Mouse (Mus musculus) frontal cortex, postnatal 25 days (tissue): Measurements from ENCODE around the gene Gm13420.
"Not testable (repeated sequence)": the region's sequence is repeated elsewhere in the genome, so short reads cannot be mapped to it uniquely, and the experiment has no call there.

Experiments used
- DNase-seq, 2 experiments: peaks; one replicate each; pipeline ENCODE4 v3.0.0; 2022; ENCODE audit warnings: low spot score in 2 of 2

Gene Gm13420

GRCm38 (mm10) chr2:29751497-29751896, at the start of gene Gm13420:
Gene Gm13420 (minus strand): TSS chr2:29751685.
- DNase-seq, result no peak

DNA sequence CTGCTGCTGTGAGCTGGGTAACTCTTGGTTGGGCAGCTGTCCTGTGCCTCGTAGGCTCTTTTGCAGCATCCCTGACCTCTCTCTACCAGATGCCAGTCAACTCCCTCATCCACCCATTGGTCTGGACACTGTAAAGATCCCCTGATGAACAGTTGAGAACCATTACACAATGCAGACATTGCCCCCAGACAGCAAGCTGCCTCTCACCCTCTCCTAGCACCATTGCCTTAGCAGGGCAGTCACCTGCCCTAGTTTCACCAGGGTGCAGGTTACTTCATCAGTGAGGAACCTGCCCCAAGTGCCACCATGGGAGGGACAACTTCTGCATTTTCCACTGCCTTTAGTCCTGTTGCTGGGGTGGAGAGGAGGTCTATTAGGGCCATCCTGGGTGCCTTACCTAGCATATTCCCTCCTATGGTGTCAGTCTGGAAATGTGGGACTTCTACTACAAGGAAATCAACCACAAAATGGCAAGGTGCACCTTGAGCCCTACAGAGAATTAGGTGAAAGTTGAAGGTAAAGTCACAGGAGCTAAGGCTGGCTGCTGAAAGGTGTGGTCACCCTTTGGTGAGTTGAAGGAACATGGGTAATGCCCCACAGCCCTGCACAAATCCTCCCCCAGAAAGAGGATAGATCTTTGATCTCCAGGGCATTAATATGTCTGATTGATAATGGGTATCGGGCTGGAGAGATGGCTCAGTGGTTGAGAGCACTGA, 41.4 kb upstream of the Gm13420 start:
- no peak for DNase-seq

DNA sequence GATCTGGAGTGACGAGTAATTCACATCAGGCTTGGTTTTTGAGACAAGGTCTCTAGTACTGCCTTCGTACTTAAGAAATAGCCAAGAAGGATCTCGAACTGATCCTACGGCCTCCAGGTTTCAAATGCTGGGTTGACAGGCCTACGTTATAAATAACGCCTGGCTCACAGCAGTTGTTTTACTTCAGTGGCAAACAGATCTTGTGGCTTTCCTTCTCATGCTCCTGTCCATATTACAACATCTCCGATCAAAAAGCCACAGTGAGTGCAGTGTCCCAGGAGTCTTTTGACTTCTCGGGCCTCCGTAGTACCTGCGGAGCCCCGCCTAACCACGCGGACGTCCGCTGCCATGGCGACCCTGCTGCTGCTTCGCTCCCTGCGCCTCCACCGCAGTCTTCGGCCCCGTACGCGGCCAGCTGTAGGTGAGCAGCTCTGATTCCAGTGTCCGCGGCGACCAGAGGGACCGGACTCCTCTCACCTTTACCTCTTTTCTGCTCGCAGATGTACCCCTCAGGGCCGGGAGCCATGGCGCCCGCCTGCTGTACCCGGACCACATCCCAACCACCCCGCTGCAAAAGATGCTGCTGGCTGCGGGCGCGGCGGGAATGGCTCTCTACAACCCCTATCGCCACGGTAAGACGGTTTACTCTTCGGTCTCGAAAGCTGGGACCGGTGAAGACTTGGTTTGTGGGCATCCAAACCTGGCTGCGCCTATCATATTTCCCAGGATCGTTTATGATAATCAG, 36.6 kb upstream of the Gm13420 start, which contains the start of gene Trub2:
Gene Trub2 (minus strand): TSS at position 566 of the 745 bp plus-strand sequence.
- peak; percentile 60 to 71 for DNase-seq

GRCm38 (mm10) chr2:29787104-29787917, 35.8 kb upstream of the Gm13420 start, which contains the start of gene Coq4:
Gene Coq4 (plus strand): TSS chr2:29787493.
- peak; percentile 85 to 88 for DNase-seq

GRCm38 (mm10) chr2:29784290-29784689, 32.8 kb upstream of the Gm13420 start:
- DNase-seq, result no peak

GRCm38 (mm10) chr2:29781256-29781655, 29.8 kb upstream of the Gm13420 start:
- DNase-seq, result not testable (repeated sequence)

DNA sequence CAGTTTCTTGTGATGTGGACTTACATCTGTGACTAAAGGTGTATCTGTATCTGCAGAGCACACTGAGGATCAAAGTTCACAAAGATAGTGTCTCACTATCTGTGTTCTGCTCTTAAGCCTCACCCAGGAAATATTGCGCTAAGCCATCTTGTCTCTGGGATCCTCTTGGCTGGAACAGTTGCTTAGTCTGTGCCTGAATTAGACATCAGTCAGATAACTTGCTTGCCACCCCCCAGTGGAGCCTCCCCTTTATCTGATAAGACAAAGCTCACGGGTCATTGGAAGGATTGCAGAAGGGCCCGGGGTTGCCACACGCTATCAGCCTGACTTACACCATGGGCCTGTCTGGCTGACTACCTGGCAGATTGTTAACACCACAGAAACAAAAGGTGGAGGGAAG, 21.8 kb upstream of the Gm13420 start:
- DNase-seq, result no peak

- DNase-seq, result no peak
Observed at GRCm38 (mm10) chr2:29771611-29772461, 20.4 kb upstream of the Gm13420 start.

DNA sequence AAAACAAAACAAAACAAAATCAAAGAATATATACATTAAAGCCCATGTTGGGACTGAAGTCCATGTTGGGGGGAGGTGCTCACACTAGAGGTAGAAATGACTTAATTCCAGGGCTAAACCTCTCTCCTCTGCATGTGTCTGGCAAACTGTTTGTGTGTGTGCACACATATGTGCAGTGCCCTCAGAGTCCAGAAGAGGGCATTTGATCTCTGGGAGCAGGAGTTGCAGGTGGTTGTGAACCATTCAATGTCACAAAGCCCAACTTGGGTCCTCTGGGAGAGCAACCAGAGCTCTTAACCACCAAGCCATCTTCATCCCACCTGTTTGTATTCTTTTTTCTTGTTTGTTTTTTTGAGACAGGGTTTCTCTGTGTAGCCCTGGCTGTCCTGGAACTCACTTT, 18.7 kb upstream of the Gm13420 start:
- no peak for DNase-seq

DNA sequence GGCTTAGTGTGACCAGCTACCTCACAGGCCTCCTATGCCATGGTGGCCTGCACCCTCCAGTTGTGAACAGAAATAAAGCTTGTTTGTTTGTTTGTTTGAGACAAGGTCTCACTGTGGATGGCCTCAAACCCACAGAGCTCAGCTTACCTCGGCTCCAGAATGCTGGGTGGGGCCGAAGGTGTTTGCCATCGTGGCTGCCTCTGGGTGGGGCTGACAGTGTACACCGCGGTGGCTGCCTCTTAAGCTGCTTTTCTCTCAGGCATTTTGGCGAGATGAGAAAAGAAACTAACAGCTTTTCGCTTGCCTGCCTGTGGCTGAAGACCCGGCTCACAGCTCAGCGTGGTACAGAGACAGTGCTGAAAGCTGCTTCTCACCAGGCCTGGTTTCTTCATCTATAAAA, 17.4 kb upstream of the Gm13420 start:
- DNase-seq, result no peak

GRCm38 (mm10) chr2:29767976-29768709, 16.7 kb upstream of the Gm13420 start:
- no peak for DNase-seq

DNA sequence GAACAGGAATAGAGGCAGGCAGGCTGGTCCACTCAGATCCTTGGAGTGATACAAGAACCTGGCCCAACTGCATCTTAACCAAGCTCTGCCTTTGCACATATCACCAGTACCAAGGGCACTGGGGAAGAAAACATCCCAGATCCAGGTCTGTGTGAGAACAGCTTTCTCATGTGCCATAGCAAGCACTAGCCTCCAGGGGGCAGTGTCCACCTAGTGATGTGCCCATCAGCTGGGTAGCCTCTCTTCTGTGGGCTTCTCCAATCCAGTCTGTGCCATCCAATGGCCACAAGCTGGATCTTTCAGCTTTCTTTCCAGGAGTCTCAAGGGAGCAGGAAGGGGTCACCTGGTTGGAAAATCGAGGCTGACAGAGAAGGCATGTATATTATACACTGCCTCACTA, 13.3 kb upstream of the Gm13420 start:
- peak in 1 of 2 experiments; percentile 50 for DNase-seq

GRCm38 (mm10) chr2:29755693-29756092, 4.2 kb upstream of the Gm13420 start:
- DNase-seq, result no peak

DNA sequence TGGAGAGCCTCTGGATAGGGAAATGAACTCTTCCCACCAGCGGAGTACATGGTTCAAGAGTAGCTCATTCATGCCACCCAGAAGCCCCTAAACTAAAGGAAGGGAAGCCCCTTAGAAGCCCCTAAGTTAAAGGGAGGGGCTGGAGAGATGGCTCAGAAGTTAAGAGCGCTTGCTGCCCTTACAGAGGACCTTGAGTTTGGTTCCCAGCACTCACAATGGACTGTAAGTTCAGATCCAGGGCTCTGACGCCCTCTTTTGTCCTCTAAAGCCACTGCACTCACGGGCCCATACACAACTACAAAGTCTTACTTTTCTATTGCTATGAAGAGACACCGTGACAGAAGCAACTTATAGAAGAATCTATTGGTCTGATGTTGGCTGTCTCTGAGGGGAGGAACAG, 912 bp upstream of the Gm13420 start:
- no peak for DNase-seq

DNA sequence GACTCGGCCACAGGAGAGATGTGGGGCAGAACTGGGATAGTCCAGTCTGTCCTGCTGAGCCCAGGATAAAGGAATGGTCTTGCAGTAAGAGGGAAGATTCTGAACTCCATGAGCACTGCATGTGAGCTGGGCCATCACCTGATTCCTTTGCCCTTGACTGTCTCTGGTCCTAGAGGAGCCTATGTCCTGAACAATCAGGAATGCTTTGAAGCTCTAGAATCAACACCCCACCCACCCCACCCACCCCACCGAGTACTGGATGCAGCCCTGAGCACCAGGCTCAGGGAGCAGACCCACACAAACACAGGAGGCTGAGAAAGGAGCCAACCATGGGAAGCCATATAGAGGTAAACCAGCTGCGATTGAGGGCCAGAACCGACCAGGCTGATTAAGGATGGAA, 3.0 kb downstream of the Gm13420 start:
- DNase-seq, result no peak

- no peak for DNase-seq
Observed at GRCm38 (mm10) chr2:29747852-29748251, 3.6 kb downstream of the Gm13420 start.

DNA sequence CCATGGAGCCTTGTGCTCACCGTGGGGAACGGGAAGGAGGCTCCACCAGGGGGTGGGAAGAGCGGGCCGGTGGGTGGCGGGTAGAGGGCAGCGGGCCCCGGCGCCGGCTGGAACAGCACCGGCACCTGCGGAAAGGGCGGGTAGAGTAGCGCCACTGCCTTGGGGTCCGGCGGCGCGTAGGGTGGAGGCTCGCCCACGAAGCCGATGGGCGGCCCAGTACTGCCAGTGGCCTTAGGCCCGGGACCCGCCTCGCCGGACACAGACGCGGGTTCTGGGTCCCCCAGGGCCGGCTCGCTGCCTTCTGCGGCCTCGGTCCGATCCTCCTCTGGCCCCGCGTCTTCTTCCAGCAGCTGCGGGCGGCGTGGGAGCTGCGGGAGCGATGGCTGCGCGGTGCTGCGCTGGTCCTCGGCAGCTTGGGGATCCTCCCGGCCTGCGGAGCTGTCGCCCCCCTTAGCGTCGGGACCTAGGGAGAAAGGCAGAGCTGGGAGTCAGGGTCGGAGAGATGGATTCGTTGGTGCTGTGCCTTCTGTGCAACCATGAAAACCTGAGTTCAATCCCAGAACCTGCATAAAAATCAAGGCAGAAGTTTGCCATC, 4.2 kb downstream of the Gm13420 start:
- DNase-seq, result no peak

DNA sequence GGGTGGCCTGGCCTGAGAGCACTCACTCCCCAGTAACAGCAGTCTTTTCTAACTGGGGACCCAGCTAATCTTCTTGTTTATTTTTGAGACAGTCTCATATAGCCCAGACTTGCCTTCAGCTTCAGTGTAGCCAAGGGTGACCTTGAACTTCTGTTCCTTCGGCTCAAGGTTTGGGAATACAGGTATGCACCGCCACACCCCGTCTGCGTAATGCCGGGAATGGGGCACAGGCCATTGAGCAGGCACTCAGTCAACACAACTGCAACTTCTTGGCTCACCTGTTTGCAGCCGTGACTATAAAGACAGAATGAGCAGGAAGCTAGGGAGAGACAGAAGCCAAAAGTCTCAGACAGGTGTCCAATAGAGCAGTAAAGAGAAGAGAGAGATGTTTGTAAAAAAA, 7.2 kb downstream of the Gm13420 start:
- DNase-seq, result no peak

GRCm38 (mm10) chr2:29741207-29741606, 10.3 kb downstream of the Gm13420 start:
- DNase-seq, result no peak

- DNase-seq, result no peak
Observed at GRCm38 (mm10) chr2:29739368-29739767, 12.1 kb downstream of the Gm13420 start.
